Mouse (Mus musculus): Measurements from ENCODE around the gene Larp4.
A peak's percentile ranks its signal among the peaks of the same experiment; 100 is the strongest.
"Not testable (repeated sequence)": the region's sequence is repeated elsewhere in the genome, so short reads cannot be mapped to it uniquely, and the experiment has no call there.

Larp4 gene

DNA sequence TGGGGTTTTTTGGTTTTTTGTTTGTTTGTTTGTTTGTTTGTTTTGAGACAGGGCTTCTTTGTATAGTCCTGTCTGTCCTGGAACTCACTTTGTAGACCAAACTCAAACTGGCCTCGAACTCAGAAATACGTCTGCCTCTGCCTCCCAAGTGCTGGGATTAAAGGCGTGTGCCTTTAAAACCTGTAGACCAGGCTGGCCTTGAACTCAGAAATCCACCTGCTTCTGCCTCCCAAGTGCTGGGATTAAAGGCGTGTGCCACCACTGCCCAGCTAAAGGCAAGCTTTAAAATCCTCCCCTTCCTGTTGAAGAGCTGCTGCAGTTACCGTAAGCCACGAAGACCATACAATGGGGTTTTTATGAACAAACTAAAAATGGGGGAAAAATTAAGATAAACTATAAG, at the start of gene Larp4:
Gene Larp4 (plus strand): TSS at position 301 of the 400 bp plus-strand sequence.
- DNase-seq (ENCODE audit: low spot score): not testable (repeated sequence)

DNA sequence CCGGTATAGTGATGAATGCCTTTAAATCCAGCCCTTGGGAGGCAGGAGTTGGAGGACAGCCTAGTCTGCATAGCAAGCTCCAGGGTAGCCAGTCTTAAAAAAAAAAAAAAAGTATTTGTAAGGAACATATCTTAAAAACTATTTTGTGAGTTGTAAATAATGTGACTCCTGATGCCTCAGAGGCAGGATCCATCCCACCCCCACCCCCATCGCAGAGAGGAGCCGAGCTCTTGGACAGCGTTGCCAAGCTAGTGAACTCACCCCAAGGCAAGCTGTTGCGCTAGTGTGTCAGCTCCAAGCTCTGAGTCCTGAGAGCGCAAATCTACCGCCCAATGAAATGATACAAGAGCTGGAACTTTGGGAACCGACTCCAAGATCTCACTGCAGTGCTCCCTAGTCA, 38.6 kb upstream of the Larp4 start:
- DNase-seq (ENCODE audit: low spot score): no peak

DNA sequence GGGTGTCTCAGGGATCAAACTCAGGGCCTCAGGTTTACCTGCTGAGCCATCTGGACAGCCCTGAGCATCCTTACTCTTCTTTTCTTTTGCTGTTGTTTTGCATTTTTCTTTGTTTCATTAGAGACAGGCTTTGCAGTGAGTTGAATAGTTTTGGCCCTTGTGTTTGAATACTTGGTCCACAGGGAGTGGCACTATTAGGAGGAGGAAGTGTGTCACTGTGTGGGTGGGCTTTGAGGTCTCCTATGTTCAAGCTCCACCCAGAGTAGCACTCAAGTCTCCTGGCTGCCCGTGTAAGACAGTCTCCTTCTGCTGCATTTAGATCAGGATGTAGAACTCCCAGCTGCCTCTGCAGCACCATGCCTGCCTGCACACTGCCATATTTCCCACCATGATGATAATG, 35.4 kb upstream of the Larp4 start:
- DNase-seq (ENCODE audit: low spot score): no peak

DNA sequence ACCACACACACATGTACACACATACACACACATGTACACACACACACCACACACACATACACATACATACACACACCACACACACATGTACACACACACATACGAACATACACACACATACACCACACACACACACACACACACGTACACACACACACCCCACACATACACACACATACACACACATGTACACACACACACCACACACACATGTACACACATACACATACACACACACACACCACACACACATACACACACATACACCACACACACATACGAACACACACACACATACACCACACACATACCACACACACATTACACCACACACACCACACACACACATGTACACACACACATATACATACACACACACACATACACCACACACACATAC, 33.2 kb upstream of the Larp4 start:
- DNase-seq (ENCODE audit: low spot score): no peak

DNA sequence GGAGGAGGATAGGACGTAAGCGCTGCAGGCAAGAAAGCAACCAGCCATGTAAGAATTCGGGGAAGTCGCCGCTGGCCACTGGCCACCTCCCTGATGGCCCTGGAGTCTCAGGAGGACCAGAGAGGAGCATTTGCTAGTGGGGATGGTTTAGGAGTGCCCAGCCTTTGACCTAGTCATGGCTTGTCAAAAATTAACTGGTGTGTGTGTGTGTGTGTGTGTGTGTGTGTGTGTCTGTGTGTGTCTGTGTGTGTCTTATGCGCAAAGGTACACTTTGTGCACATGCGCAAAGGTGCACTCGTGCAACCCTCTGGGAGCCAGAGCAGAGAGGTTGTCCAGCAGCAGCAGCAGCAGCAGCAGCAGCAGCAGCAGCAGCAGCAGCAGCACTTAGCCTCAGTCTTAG, 32.0 kb upstream of the Larp4 start:
- no peak for DNase-seq (ENCODE audit: low spot score)

DNA sequence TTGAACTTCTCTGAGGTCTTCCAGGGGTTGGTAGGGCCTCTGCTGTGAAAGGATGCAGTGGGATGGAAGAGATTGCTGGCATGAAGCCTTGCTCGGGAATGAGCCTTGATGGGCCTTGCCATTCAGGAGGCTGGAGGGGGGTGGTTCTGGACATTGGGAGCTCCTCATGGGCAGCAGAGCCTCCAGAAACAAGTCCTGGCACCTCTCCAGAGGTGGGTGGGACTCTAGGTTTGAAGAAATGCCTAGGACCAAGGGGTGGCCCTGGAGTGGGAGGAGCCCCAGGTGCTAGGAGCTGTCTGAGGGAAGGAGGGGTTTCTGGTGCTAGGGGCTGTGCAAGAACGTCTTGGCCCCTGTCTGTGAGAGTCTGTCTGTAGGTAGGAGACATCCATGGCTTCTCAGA, 29.4 kb upstream of the Larp4 start:
- no peak for DNase-seq (ENCODE audit: low spot score)

DNA sequence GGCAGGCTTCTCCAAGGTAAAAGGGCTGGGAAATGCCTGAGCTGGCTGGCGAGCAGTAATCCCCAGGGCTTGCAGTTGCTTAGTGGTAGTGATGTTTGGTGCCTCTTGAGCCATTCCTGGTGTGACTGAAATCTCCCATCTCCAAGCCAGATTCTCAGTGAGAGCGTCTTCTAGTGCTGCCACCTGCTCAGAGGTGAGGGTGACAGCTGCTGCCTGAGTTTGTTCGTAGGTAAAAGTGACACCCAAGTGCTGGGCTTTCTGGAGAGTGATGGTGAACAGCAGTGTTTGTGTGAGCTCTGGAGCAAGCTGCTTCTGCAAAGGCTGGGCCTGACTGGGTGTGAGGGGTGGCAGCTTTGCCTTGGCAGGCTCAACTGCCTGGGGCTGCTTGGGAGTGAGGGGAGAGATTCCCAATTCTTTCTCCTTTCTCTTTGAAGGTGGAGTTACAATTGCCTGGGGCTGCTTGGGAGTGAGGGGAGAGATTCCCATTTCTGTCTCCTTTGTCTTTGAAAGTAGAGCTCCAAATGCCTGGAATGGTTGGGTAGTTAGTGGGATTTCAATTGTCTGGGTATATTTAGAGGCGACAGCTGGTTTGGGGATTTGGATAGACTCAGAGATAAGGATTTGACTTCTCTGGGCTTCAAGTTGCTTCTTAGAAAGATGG, 28.8 kb upstream of the Larp4 start:
- DNase-seq (ENCODE audit: low spot score): no peak

DNA sequence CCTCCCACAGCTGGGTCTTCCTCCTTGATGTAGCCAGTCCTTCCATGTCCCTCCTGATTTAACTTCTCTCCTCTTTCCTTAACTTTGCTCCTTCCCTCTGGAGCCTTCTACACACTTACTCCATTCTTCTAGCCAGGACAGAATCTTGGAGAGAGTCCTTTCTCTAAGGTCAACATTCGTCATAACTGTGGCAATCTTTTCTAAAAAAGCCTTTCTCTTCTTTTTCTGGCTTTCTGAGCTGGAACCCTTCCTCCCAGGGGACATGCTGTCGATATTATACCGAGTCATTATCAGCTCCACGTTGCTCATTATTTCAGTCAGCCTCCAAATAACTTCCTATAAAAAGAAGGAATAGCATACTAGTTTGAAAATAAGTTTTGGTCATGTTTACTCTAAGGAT, 14.5 kb upstream of the Larp4 start:
- DNase-seq (ENCODE audit: low spot score): no peak

DNA sequence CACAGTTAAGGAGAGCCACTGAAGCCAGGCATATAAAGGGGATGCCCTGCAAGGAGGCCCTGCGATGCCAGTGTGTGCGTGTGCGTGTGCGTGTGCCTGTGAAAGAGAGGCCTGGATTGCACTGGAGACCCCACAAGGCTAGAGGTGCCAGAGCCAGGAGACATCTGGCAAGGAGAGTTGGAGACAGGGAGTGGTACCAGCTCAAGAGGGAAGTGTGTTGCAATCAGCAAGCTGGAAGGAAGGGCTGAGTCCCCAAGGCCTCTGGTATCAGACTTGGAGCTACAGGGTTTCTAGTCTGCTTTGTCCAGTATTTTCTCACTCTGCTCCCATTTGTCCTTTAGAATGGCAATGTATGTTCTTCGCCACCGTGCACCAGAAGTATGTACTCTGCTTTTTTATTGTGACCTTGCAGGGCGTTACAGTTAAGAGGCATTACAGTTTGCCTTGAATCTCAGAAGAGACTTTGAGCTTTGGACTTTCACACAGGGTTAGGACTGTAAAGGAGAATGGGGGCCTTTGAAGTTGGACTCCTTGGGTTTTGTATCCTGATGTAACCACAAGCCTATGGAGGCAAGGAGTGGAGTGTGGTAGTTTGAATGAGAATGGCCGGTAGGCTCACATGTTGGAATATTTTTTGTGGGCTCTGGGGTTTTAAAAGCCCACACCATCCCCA, 4.6 kb upstream of the Larp4 start:
- DNase-seq (ENCODE audit: low spot score): peak; percentile 63

DNA sequence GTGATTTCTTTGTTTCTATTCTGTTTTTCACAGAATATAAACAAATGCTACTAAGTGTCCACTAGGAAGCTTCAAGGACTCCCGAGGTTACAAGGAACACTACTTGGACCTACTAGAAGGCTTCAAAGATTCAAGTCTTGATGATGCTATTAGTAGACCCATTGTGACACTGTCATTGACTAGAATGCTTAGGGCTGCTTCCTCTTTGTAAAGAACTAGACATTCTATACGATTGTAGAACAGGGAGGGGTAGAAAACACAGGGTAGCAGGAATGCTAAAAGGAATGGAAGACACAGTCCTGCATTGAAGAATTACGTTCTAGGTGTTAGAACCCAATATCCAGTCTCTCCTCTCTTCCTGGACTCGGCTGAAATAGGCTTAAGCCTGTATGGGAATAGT, 2.9 kb upstream of the Larp4 start, which contains the start of gene Fam186a:
Gene Fam186a (minus strand): TSS at position 101 of the 400 bp plus-strand sequence.
- no peak for DNase-seq (ENCODE audit: low spot score)

DNA sequence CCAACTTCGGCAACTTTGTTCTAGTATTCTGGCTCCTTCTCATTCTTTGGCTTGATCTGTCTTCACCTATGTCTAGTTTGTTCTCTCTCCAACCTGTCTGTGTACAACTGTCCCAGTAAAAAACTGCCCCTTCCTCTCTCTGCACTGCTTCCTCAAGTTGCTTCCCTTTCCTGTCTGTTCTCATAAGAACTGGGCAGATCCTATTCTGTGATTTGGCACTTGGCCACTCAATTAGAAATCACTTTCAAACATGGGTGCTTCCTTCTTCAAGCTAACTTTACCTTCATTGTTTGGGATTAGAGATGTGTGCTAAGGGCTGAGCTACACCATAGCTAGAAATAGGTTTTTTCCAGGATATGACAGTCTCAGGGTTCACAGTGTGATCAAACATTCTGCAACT, 741 bp downstream of the Larp4 start:
- DNase-seq (ENCODE audit: low spot score): peak; percentile 35

DNA sequence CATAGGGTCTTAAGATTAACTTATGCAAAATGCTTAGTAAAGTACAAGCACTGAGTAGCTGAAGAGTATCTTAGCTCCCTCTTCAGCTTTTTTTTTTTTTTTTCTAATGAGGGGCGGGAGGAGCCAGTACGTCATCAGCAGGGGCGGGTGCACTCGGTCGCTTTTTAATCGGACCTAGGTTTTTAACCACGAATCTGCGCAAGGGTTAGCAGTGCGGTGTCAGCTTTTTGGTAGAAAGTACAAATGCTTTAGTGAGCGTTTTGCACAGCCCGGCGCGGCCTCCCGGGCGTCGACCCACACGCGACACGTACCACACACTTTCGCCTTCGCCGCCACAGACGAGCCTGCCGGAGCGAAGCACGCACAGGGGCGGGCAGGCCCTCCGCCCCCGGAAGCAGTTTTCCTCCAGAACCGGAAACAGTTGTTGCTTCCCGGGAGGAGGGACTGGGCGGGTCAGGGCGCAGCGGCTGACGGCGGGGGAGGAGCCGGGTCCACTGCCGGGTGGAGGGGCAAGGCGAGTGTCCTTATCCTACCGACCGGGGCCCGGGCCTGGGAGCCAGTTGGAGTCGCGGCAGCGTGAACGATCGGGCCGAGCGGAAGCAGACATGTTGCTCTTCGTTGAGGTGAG, 2.6 kb downstream of the Larp4 start:
- peak; percentile 96 for DNase-seq (ENCODE audit: low spot score)

DNA sequence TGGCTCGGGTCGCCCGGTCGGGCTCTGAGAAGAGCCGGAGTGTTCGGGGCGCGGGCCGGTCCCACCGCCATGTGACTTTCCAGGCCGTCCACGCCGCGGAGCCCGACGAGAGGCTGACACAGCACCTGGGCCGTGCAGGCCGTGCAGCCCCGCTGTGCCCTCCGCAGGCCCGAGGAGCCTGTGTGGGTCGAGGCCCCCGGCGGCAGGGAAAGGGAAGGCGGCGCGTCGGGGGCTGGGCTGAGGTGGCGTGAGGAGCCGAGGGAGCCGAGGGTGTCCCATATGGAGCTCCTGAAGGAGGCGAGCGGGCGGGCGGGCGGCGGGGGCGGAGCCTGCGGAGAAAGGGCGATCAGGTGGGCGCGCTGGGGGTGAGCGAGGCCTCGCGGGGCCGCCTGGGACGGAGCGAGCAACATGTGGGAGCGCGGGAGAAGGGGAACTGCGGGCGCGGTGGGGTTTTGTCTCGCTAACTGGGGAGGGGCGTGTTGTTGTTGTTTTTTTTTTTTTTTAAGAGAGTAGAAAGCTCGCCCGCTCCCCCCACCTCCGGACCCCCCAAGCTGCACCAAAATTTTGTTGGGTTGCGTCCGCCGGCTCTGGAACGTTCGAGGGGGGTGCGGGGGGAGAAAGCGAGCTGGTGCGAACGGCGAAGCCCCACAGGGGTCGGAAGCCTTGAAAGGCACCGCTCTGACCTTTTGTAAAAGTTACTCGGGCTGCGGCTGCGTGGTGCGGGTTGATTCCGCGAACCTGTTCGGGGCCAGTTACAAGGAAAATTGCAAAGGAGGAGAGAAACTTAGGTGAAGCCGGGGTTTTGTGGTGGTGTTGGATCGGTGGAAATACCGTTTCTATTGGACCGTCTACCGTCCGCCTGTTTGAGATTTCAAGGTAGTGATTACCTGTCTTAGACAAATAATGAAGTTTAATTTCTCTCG, 3.4 kb downstream of the Larp4 start:
- DNase-seq (ENCODE audit: low spot score): peak; percentile 20

DNA sequence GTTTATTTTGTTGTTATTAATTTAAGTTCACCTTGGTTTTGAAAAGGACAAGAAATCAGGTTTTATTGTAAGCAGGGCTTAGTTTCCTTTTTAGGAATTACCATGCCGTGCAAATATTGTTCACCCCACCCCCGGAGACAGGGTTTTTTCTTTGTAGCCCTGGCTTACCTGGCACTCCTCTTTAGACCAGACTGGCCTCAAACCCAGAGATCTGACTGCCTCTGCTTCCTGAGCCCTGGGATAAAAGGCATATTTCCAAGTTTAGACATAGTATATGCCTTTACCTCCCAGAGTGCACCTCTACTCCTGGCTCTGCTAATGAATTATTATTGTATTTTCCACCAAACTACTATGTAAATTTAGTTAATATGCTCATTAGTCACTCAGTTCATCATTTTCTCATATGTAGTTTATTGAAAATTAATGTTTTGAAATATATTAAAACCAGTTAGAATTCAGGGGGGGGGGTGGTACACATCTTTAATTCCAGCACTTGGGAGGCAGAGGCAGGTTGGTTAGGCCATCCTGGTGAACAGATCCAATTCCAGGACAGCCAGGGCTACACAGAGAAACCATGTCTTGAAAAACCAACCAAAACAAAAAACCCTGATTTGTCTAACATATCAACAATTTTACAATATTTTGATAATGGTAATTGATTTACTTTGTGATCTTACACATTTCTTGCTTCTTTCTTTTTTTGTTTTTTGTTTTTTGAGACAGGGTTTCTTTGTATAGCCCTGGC, 4.8 kb downstream of the Larp4 start:
- DNase-seq (ENCODE audit: low spot score): no peak

DNA sequence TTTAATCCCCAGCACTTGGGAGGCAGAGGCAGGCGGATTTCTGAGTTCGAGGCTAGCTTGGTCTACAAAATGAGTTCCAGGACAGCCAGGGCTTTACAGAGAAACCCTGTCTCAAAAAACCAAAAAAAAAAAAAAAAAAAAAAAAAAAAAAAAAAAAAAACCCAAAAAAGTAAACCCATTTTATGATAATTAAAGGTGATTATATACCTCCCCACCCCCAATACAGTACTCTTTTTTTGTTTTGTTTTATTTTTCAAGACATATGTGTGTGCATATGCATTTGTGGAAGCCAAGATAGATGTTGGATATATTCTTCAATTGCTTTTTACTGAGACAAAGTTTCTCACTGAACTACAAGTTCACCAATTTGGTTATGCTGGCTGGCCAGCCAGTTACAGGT, 6.3 kb downstream of the Larp4 start:
- DNase-seq (ENCODE audit: low spot score): not testable (repeated sequence)

DNA sequence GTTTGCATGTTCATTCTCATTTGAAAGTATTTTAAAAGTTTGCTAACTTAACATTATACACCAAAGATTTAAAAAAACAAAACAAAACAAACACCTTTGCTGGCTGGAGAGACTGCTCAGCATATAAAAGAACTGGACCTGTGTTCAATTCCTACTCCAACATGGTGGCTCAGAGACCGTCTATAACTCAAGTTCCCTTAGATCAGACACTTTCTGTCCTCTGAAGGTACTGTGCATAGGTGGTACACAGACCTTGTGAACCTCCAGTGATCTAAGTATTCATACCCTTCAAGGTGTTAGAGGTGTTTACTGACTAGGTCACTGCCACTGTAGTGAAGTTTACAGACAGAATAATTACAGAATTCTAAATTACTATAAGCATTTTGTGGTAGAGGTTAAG, 9.4 kb downstream of the Larp4 start:
- DNase-seq (ENCODE audit: low spot score): no peak

DNA sequence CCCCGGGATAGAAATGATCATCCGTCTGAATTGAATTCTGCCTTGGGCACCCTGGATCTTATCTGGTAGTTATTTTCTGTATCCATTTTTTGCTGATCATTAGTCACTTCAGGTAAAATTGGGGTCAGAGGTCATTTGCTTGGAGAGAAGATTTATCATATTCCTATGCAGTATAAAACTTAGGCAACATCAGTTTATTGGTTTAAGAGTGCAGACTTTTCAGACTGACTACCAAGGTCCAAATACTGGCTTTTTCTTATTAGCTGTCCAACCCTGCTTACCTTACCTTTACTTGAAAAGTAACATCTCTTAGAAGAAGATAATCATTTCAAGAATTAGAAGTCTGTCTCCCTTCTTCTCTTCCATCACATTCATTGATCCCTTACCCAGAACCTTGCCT, 9.8 kb downstream of the Larp4 start:
- no peak for DNase-seq (ENCODE audit: low spot score)

DNA sequence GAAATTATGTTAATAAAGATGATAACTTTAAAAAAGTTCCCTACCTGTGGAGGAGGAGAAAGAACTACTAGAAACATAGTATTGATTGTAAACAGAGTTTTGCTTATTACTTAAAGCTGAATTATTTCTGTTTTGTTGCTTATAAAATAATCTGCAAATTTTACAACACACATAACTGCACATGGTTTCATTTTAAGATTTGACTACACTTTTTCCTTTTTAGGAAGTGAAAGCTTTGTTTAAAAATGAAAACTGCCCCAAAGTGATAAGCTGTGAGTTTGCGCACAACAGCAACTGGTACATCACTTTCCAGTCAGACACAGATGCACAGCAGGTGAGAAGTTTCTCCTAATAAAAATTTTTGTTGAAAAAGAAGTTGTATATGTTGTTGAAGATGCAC, 23.2 kb downstream of the Larp4 start:
- DNase-seq (ENCODE audit: low spot score): no peak

DNA sequence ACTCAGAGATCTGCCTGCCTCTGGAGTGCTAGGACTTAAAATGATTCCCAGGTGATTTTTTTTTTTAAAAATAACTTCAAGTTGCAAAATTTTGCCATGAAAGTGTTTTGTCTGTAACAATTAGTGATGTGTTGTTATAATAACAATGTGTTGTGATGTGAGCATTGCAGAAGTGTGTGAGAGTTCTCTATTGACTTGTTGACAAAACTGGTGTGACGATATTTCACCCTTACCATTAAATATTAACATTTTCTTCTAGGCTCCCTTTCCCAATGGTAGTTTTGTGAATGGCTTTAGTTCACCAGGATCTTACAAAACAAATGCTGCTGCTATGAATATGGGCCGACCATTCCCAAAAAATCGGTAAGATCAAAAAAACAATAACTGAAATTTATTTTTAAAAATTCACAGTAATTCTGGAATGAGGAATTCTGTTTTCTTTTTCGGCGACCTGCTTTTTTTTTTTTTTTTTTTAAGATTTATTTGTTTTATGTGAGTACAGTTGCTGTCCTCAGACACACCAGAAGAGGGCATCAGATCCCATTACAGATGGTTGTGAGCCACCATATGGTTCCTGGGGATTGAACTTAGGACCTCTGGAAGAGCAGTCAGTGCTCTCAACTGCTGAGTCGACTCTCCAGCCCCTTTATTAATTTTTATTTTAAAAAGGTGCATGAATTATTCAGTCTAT, 27.4 kb downstream of the Larp4 start:
- DNase-seq (ENCODE audit: low spot score): no peak

DNA sequence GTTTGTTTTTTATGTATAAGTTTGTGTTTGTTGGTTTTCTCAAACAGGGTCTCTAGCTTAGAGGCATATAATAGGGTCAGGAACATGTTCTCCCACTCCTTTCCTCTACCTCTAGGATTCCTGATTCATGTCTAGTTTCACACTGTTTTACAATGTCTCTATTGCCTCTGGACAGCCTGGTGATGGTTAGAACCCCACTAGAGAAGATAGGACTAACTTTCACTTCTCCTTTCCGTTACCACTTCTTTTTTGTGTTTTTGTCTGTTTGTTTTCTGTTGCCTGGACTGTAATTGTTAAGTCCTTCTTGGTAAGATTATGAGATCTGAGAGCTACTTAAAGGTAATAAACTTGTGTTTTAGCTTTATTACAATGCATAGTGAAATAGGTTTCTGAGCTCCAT, 29.5 kb downstream of the Larp4 start:
- DNase-seq (ENCODE audit: low spot score): peak; percentile 6

DNA sequence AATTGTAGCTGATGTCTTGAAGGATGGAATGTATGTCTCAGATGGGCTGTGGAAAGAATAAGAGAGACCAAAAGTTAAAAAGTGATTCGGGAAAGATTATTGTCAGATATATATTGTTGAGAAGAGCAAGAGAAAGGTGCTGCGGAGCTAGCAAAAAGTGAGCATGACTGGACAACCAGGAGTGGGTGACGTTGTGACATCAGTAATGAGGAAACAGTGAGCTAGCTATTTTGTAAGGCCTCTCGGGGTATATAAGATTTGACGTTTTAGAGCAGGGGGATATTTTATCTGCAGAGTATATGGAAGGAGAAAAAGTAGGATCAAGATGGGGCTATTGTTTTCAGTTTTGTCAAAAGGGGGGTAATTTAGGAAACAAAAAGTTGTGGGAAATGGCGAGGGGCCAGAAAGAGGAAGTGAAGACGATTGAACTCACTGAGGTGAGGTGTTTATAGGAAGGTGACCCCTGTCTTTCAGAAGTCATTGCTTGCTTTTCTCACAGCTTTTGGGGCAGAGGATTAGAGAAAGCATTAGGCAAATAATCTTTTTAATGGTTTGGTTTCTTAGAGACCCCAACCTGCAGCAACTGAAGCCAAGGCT, 34.9 kb downstream of the Larp4 start:
- DNase-seq (ENCODE audit: low spot score): no peak

All from lung, postnatal 25 days (tissue).